Mouse (Mus musculus): ENCODE results near the gene Gm5155. TPM values are rescaled to one million over a fixed set of nuclear protein-coding genes. Genes with fewer than 3 reads are reported as not detected.
"Not testable (repeated sequence)": the region's sequence is repeated elsewhere in the genome, so short reads cannot be mapped to it uniquely, and the experiment has no call there.

Gm5155 gene
- not detected for total RNA-seq (2021)

DNA sequence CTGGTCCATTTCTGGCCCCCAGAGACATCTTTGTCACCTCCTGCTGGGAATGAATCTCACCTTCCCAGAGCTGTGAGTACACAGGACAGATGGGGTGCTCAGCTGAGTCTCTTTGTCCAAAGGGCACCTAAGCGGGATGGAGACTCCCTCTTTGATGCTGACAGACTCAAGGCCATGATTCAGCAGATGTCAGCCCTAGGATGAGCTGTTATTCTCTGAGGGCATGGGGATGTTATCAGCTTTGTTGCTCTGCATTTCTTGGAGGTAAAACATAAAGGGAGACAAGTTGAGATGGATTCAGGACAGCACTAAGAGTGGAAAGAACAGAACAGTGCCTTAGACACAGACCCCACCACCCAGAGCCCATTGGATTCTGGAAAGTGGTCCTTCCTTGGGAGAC lies at the start of gene Gm5155:
Gm5155 (plus strand) TSS at position 301 of the 400 bp plus-strand sequence.
- intact Hi-C loops (cut with DNase I) = no loop called here
- DNase-seq = no peak

- no peak for DNase-seq
- intact Hi-C loops (cut with DNase I) = no loop called here
Observed at GRCm38 (mm10) chr7:17870776-17871175, 791 bp upstream of the Gm5155 start.

GRCm38 (mm10) chr7:17895341-17895740 lies 23.8 kb downstream of the Gm5155 start:
- DNase-seq = not testable (repeated sequence)
- intact Hi-C loops (cut with DNase I) = loop anchor here (5.0 kb wide), 1 partner anchor 153 kb away; no protein-coding TSS in a partner anchor

- DNase-seq = no peak
- intact Hi-C loops (cut with DNase I) = no loop called here
Observed at GRCm38 (mm10) chr7:17903146-17903915, 31.8 kb downstream of the Gm5155 start.

Other genes starting within 250 kb of the Gm5155 start
- not detected for gene Ceacam5, start 158.5 kb upstream of the Gm5155 start, total RNA-seq (2021)
- not detected for gene Ceacam14, start 59.1 kb upstream of the Gm5155 start, total RNA-seq (2021)
- gene Ceacam11, start 100.4 kb downstream of the Gm5155 start, total RNA-seq (2021) = not detected
- not detected for gene Ceacam13, start 138.1 kb downstream of the Gm5155 start, total RNA-seq (2021)
- not detected for gene Ceacam12, start 194.2 kb downstream of the Gm5155 start, total RNA-seq (2021)